Mouse (Mus musculus): Measurements from ENCODE around the gene Tcaf3. TPM values are rescaled to one million over a fixed set of nuclear protein-coding genes. Genes with fewer than 3 reads are reported as not detected.

The Tcaf3 gene
- not detected for polyA plus RNA-seq (2017; shearing (Covaris generic))

DNA sequence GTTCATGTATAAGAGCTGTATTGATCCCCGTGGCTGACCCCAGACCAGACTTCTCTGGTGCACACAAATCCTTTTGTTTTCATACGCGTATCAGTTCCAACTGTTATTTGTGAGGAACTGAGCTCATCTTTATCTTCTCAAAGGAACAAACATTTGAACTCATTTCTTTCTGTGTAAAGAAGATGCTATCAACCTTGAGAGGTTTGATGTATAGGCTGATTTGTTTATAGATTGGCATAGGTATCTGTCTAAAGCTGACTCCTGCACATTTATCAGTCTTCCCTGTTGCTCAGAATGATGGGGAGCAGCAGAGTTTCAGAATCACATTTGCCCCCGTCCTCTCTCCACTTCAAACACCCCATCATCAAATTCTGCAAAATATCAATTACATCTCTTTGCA is at the start of gene Tcaf3:
Gene Tcaf3, minus strand, starts transcription at position 101 of the 400 bp plus-strand sequence.
- ATAC-seq, result no peak

DNA sequence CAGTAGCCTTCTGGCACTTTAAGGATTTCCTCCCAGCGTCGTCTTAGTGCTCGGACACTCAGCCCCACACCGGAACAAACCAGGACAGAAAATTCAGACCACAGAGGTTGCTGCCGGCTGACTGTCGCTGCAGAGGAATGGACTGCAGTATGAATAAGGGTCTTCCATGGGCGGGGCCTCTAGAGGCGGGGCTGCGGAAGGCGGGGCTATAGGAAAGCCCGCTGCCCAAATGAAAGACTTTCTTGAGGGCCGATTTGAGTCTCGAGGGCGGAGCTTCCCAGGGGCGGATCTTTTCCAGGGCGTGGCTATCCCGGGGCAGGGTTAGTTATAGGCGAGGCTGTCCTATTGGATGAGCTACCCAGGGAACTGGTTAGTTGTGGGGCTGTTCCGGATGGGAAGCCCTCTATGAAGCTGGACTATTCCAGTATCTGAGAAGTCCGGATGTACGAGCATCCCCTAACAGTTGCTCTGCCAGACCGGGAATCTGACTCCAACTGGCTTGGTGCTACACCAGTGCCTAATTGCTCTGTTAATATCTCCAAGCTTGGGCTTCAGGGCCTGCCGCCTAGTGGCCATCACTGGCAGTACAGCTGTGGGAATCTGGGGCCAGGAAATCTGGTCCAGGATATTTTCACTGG is 47.5 kb upstream of the Tcaf3 start, which contains the start of gene Tcaf2:
Gene Tcaf2, minus strand, starts transcription at position 343 of the 638 bp plus-strand sequence.
- no peak for ATAC-seq

DNA sequence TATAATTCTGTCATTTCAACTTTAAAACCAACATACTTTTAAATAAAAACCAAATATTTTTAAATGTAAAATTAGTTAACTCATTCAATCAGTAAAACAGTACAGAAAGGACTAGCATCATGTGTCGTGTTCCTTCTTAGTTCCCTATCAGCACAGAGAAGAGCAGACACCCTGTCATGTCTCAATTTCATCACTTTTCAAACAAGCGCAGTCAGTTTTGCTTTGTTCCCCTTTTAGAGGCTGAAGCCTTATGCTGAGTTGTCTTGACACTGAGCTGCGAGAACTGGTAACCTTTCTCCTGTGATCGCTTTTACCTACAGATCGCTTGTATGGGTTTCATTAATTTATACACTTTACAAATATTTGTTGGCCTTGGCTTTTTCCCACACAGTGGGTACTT is 36.9 kb upstream of the Tcaf3 start:
- ATAC-seq, result no peak

DNA sequence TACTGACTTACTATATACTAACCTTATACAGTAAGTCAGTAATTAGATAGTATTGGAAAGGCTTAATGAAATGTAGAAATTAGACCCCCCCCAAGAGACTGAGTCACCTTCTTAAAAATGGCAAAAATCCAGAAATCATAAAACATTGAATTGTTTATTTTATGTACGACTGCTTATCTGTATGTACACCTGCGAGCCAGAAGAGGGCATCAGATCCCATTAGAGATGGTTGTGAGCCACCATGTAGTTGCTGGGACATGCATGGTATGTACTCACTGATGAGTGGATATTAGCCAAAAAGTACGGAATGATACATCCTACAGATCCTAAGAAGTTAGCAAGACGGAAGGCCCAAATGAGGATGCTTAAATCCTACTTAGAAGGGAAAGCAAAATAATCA is 33.9 kb upstream of the Tcaf3 start:
- no peak for ATAC-seq

DNA sequence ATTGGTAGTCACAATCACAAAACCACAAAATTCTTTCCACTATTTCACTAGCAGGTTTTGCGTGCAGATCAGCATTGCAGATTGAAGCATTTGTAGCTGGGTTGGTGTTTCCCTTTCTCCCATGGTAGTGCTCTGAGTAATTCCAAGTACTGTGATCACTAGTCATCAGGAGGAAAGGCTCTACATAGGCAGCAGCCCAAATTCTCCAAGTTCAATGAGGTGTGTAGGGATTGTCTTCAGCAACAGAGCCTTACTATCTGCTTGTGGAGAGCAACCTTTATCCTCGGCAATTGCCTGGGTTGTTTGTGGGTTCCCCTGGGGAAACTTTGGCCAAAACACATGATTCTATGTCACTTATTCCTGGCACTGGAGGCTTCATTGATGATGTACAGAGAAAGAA is 19.4 kb upstream of the Tcaf3 start:
- ATAC-seq, result no peak

DNA sequence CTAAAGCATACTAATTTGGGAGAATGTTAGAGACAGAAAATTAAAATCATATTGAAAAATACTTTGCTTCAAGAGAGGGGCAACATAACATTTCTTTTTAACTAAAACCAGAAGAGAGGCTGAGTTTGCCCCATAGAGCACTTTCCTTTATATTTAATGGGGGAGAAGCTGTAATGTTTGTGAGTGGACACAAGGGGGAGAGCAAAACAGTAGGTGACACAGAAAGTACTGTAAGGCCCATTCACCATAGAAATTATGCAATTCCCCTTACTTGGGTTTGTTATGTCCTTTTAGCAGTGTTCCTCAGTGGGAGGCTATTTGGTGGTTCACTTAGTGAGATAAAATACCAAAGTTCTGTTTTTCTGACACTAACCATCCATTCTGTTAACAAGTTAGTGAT is 14.7 kb upstream of the Tcaf3 start:
- no peak for ATAC-seq

DNA sequence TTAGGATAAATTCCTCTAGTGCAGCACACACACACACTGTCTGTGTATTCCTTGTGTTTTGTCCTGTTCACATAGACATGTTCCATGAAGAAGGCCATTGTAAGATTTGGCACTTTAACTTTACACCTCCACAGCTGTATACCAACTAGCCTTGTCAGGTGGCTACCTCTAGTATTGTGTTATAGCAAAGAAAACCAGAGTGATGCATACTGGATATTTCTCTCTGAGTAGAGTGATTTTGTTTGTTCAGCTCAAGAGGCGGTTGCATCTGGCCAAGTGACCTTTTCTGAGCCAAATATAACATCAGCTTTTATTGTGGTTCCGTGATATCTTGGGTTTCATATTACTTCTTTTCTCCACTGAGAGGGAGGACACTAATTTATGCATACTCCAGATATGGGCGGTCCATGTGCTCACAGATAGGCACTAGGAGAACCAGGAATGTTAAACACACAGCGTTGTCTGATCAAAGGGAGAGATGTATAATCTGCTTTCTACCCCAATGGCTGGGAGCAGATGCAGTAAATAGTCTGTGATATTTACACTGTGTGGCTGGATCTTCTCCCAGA is 13.5 kb upstream of the Tcaf3 start:
- ATAC-seq, result no peak

DNA sequence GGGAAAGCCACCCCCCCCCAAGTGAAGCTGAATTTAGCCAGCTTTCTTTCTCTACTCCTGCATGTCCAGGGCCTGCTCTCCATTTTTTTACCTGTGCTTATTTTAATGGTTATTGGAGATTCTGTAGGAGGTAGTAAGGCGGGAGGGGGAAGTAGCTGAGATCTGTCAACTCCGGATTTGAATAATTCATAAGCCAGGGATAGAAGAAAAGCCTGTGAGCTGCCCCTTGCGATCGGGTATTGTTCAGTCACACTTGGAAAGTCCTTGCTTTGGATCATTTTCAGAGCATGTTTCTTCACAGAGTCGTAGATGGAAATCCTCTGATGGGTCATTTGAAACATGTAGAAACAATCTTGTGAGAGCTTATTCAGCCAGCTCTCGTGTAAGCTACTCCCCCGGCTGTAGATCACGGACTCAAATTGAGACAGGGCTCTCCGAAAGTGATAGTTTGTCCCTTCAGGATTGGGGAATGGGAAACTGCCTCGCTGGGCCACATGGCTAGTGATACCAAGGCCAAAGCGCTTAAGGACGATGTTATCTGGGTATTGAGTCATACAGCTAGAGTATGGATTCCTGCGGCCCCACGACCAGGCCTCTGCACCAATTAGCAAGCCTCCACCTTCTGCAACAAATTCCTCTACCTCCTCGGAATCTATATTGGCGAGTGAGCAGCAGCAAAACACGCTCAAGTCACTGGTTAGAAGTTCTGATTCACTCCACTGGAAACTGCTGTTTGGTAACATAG is 4.2 kb downstream of the Tcaf3 start:
- no peak for ATAC-seq

DNA sequence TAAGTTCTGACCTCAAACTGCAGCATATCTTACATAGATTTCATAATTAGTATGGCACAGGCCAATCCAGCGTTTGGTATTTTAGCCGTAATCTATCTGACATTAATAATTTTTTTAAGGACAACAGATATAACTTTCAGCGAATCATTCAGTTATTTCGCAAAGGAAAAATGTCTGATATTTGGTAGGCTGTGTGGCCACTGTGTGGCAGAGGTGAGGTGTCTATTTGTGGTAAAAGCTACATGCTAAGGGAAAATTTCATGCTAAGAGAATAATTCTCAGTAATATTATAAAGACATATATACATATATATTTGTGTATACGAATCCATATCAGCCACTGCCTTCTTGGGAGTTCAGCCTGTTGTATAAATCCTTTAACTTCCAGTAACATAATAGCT is 10.9 kb downstream of the Tcaf3 start:
- no peak for ATAC-seq

DNA sequence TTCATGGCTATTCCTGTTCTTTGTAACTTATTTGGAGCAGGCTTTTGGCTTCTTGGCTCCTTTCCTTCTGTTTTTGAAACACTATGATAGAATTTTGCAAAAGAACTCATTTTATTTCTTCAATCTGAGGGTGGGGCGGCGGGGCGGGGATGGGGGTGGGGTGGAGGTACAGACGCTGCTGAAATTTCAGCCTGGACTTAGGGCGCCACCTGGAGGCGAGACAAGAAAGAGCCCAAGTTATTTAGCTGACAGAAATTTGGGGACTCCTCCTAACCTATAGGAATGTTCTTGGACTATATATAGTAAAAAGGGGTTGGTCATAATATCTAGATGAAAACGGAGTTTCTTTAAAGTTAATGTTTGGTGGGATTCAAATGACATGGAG is 14.0 kb downstream of the Tcaf3 start:
- no peak for ATAC-seq

DNA sequence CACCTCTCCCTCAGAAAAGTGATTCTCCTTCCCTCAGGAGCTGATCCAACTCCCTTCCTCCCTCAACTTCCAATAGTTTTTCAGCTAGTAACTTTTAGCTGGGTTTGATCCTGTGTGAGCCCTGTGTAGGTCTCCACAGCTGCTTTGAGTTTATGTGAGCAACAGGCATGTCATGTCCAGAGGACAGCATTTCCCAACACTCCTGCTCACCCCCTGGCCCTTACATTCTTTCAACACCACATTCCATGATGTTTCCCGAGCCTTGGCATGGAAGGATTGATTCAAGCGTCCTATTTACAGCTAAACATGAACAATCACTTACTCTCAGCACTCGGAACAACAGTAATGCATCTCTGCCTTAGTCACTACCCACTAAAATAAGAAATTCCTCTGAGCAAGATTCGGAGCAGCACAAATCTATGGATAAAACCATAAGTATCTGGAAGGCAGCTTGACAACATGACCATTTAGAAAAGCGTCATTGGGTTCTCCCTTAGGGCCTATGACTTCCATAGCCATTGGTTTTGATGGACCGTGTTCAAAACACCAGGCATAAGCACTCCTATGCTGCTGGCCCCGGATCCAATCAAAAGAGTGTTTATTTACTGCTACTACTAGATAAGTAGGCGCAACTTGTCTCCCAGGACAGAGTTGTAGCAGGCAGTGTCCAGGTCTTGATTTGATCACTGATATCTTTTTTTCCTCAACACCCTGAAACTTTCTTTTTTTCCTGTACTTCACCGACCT is 14.6 kb downstream of the Tcaf3 start:
- ATAC-seq, result no peak

DNA sequence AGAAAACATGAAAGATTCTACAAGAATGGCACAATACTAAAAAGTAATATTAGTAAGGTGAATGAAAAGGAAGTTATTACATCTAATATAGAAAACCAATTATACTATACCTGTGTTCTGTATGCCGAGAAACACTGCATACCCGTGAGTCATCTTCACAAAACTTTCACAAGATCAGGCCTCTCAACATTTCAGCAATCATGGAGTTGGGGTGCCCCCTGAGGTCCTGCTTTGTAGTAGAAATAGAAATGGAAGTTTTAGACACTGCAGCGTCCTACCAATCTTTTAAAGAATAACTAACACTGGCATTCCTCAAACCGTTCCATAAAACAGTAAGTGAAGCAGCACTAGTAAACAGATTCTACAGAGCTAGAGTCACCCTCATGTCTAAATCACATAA is 18.8 kb downstream of the Tcaf3 start:
- ATAC-seq, result no peak

DNA sequence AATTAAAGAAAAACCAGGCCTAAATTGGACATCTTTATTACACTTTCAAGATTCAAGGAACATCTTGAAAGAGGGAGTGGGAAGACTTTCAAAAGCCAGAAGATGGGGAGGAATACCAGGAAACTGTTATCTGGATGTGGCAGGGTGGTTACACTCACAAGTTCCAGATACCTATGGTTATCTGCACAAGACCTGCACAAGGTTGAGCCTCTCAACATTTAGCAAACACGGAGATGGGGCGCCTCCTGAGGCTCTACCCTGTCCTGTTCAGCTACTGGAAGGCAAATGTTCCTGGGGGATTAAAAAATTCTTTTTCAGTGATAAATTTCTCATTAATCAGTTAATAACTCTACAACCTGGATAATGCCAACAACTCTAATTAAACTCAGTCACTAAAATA is 20.1 kb downstream of the Tcaf3 start:
- no peak for ATAC-seq

DNA sequence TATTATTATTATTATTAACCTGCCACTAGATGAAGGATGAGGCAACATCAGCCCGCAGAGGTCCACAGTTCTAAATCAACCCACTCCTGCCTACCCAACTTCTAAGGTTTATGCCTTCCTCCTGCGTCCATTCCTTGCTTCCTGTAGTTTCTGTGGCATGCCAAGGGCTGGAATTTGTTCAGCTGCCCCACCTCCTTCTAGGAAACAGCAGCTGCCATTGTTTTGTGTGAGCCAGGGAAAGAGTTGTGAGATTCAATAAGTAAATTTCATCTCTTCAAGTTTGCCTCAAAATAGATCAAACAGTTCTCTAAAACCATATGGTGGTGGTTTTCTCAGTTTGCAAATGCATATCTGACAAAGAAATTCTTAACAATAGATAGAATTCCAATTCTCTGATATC is 29.3 kb downstream of the Tcaf3 start:
- ATAC-seq, result no peak

DNA sequence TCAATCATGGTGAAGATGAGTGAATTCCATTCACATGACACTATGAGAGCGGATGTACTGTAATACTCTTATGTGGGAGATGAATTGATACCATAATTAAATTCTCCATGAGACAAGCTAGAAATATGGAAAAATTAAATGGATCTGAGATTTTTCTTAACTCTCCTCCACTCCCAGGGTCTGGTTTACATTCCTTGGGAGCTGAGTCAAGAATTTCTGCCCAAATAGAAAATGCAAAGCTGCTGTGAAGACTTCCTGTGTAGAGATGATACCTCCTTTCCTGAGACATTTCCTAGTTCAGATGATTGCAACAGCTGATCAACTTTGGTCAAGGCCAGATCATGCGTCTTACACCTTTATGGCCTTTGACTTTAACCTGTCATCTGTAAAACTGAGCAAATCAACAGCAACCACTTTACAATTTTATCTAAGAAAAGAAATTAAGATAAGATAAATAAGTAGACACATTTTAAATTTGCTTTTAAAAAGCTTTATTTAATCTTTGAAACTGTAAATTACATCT is 31.4 kb downstream of the Tcaf3 start:
- ATAC-seq, result no peak

DNA sequence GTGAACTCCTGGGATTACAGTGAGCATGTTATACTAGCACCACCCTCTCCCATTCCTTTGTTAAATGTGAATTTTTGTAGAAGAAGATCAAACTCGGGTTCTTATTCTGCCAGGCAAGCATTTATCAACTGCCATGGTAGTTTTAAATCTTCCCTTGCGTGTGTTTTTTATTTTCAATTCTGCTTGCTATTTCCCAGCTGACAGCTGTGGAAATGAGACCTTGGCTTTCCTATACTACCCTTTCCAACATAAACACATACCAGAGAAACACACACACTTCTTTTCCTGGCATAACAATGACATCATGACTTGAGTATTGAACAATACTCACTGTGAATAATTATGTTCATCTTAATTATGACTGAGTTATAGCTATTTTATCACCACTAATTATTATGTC is 35.2 kb downstream of the Tcaf3 start:
- ATAC-seq, result no peak

DNA sequence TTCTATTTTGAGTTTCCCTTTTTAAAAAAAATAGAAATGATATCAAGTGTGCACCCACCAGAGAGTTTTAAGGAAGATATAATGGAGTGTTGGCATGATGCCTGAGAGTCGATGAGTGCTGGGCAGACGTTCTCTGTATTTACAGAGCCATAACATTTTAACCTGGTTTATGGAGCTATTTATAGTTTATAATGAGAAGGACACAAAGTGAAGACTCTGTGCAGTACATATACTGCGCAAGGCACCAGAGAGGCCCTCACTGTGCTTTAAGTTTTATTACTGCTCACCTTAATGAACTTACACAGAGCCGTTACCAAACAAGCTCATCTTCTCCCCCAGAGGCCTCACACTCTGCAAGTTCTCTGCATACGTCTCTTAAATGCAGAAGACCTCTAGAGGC is 36.6 kb downstream of the Tcaf3 start:
- ATAC-seq, result no peak

DNA sequence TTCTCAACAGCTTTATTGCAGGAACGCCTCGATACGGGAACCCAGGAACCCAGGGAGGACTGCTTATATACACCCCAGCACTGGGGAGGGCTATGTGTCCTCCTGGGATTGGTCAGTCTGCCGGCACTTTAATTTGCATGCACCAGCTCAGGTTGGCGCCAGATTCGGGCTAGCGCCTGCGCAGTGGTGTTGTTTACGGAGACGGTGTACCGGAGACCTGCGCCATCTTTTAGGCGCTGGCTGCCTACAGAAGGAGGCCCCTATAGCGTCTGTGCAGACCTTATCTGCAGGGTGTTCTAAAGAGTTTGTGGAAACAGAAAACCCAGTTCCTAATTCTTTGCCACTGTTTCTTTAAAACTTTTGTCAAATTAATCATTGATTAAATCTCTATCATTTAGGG is 38.9 kb downstream of the Tcaf3 start:
- no peak for ATAC-seq

DNA sequence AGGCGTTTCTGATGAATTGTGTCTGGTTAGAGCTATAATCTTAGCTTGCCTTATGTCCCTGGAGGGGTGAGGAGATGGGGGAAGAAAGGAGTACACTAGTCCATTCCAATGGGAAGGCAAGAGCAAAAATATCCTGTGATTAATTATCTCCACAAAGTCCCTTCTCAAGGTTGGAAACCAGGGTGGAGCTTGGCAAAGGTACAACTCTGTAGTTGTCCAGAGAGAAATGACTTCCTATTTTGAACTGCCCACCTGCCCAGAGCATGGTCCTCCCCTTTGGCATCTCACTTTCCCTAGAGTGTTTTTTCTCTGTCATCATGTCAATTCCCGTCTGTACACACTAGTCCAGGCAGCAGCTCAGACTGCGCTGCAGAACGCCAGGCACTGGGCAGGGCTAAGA is 50.0 kb downstream of the Tcaf3 start, which contains the start of gene Olfr455:
Gene Olfr455, minus strand, starts transcription at position 127 of the 400 bp plus-strand sequence.
- ATAC-seq, result no peak

DNA sequence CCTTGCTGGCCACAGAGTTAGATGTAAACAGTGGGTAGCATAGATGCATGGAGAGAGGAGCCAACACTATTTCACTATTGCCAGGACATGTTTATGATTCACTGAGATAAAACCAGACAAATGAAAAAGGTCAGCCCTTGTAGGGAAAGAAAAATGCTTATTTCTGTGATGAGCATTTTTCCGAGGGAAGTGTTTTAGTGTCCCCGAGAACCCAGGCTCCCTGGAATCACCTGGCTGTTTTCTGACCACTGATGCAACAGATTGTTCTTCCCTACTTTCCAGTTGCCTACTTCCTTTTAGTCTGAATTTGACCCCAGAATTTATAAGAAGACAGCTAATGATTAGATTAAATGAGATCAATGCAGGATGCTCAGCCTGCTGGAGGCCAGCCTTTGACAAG is 51.3 kb downstream of the Tcaf3 start:
- no peak for ATAC-seq

DNA sequence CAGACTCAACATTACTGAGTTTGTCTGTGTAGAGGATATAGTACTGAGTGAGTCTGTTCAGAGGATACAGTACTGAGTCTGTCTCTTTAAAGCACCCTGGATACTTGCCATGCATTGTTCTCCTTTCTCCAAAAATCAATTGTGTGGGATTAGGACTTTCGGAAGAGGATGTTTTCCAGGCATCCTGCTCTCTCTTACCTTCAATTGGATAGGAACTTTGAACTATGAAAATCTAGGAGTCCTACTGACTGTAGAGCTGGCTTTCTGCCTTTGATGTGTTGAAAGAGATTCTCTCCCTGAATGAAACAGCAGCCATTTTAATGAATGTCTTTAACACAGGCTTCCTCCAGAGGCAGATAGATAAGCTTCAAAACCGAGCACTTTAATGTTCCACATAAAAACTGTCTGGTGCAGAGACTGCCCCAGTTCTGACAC is 52.0 kb downstream of the Tcaf3 start:
- no peak for ATAC-seq

DNA sequence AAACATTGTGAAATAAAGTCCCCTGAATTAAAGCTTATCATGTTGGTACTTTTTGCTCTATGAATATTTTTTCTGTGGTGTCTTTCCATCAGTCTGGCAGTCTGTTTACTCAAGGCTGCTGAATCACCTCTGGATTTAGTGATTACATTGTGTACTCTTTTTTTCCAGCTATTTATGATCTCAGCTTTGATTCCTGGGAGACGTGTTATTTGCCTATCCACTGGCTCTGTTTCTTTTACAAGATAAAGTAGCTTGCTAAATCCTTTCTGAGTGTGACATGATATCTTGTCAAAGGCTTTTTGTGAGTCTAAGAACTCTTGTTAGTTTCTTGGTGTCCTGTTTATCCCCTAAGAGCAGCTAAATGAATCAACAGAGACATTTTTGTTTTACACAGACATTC is 52.6 kb downstream of the Tcaf3 start:
- ATAC-seq, result no peak
